Mouse (Mus musculus) cerebellum, adult 2 months (tissue): ENCODE results near the gene Timm29.

Source experiments
- CTCF ChIP-seq: fragments of 200-500 bp; IDR thresholded peaks from 2 replicates; pipeline ENCODE4 v1.5.1; 2011; ENCODE audit warnings: low read depth, mild to moderate bottlenecking, control low read depth, low read length, moderate library complexity, borderline replicate concordance; ENCODE audit not compliant: insufficient read depth
- POLR2A ChIP-seq: fragments of 200-500 bp; IDR thresholded peaks from 2 replicates; pipeline ENCODE4 v1.6.1; 2011; ENCODE audit warnings: low read length, control low read depth, borderline replicate concordance; ENCODE audit not compliant: insufficient read depth

DNA sequence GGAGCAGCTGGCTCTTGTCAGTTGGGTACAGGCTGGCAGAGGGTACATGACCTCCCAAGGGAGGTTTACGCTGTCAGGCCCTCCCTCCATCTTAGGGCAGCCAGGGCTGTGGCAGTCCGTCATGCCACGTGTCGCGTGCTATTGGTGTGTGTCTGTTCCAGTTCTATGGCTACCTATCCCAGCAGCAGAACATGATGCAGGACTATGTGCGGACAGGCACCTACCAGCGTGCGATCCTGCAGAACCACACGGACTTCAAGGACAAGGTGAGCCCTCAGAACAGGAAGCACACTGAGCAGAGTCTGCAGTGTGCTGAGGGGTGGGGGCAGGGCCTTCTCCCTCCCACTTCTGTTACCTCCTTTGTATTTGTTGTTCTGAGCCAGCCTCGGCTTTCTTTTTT, 17.3 kb upstream of the Timm29 start:
- TF ChIP-seq CTCF (no peak), POLR2A (no peak)
